Mouse (Mus musculus): ENCODE results near the gene Gramd1b.

- no peak for TF ChIP-seq POLR2A (IDR thresholded peaks at IDR 0.05; ENCODE audit: borderline replicate concordance, low read depth, low read length)
- TF ChIP-seq CTCF (IDR thresholded peaks at IDR 0.05; ENCODE audit: low read depth, low read length): no peak
These were observed 198.2 kb downstream of the Gramd1b start for GRCm38 (mm10) chr9:40332731-40333648.

Measured in bone marrow macrophage, adult 2 months (primary cell).